Mouse (Mus musculus) limb, embryonic 11.5 days (tissue): ENCODE measurements around the gene Shisa5. TPM values are rescaled to one million over a fixed set of nuclear protein-coding genes. Genes with fewer than 3 reads are reported as not detected.
A peak's percentile ranks its signal among the peaks of the same experiment; 100 is the strongest.

Experiments used
- ATAC-seq: fragments of 200-750 bp; cut with Nextera tagmentation; 2 replicates; pipeline ENCODE4 v1.8.0; 2017; ENCODE audit warnings: low read depth; ENCODE audit not compliant: insufficient number of reproducible peaks, low FRiP score, low TSS enrichment
- DNase-seq: peaks from one replicate; pipeline ENCODE4 v3.0.0-alpha.2; 2015; ENCODE audit warnings: low spot score
- H3K27ac ChIP-seq: fragments of 300-500 bp; sonication (generic); replicated peaks from 2 replicates; pipeline ENCODE4 v1.5.1; 2014; ENCODE audit warnings: low read depth, mild to moderate bottlenecking, low read length
- H3K27me3 ChIP-seq: fragments of 300-500 bp; sonication (generic); 2 replicates; pipeline ENCODE4 v1.6.1; 2014; ENCODE audit warnings: mild to moderate bottlenecking, low read length, mixed read lengths; ENCODE audit not compliant: control insufficient read depth, insufficient read depth
- H3K36me3 ChIP-seq: fragments of 300-500 bp; sonication (generic); 2 replicates; pipeline ENCODE4 v1.6.1; 2014; ENCODE audit warnings: mild to moderate bottlenecking, low read length, moderate library complexity, mixed read lengths; ENCODE audit not compliant: control insufficient read depth, insufficient read depth
- H3K4me1 ChIP-seq: fragments of 300-500 bp; sonication (generic); 2 replicates; pipeline ENCODE4 v1.6.1; 2014; ENCODE audit warnings: low read length, mixed read lengths; ENCODE audit not compliant: control insufficient read depth, insufficient read depth
- H3K4me2 ChIP-seq: fragments of 300-500 bp; sonication (generic); 2 replicates; pipeline ENCODE4 v1.6.1; 2014; ENCODE audit warnings: low read depth, mild to moderate bottlenecking, moderate library complexity; ENCODE audit not compliant: severe bottlenecking
- H3K4me3 ChIP-seq: fragments of 300-500 bp; sonication (generic); 2 replicates; pipeline ENCODE4 v1.5.1; 2014; ENCODE audit warnings: low read depth, low read length
- H3K9ac ChIP-seq: fragments of 300-500 bp; sonication (generic); 2 replicates; pipeline ENCODE4 v1.6.1; 2014; ENCODE audit warnings: mild to moderate bottlenecking, low read length
- H3K9me3 ChIP-seq: fragments of 300-500 bp; sonication (generic); 2 replicates; pipeline ENCODE4 v1.6.1; 2016; ENCODE audit warnings: low read length; ENCODE audit not compliant: control insufficient read depth
- WGBS: fragments of 180-500 bp; shearing (Covaris S2); extraction: QIAGEN DNeasy Blood & Tissue Kit; methylation state at CpG from one replicate; pipeline ENCODE4 v1.1.7; 2014; 5-methylcytosine and 5-hydroxymethylcytosine counted together
- polyA plus RNA-seq: library from polyadenylated mRNA; unstranded; fragments of >200 nt; fragmentation: Nextera tagmentation; extraction: Ambion mirVana; gene quantifications from 2 replicates; pipeline ENCODE4 v1.2.1, GENCODE M21; 2014

Gene Shisa5
- polyA plus RNA-seq, 1 experiment from 2014 or later: 38.9 TPM

DNA sequence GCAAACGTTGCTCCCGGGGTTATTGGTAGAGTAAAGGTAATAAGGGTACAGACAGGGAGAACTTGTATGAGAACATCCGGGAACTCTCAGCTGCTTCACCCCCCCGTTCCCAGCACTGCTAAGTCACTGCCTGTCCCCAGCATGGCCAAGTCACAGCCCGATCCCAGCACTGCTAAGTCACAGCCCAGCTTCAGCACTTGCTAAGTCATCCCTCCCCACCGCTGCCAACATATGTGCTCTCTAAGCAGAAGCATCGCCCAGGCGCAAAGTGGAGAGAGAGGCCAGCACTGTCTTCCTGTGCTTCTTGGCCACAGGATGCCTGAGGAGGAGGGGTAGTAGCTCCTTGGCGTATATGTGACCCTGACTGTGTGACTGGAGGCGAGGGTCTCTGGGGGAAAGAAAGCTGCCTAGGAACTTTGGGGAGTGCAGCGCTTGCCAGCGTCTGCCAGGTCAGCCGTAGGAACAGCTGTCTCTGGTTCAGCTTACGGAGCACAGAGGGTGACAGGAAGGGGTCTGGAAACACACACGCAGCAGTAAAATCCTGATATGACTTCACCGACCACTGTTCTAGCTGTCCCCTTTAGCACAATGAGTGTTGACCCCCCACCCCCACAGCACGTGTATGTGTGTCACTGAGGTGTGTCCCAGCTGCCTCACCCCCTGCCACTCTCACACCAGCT, 28.6 kb upstream of the Shisa5 start:
- H3K4me1 ChIP-seq: peaks cover 8% of the 10 kb centered on the region; the same call in 1 of the 2 replicates
- H3K27me3 ChIP-seq: no peaks in the 10 kb centered on the region
- no peak overlapping the region for H3K4me3 ChIP-seq
- H3K27ac ChIP-seq: no peak overlapping the region
- 37% methylated on average over 17 of the region's 17 CpGs for WGBS
- no peaks in the 10 kb centered on the region for H3K9me3 ChIP-seq
- no peak for DNase-seq
- no peak overlapping the region; the same call in 1 of the 2 replicates for H3K9ac ChIP-seq
- peak; percentile 23; the same call in 1 of the 2 replicates for ATAC-seq
- no peaks in the 10 kb centered on the region for H3K36me3 ChIP-seq
- H3K4me2 ChIP-seq: no peak overlapping the region

DNA sequence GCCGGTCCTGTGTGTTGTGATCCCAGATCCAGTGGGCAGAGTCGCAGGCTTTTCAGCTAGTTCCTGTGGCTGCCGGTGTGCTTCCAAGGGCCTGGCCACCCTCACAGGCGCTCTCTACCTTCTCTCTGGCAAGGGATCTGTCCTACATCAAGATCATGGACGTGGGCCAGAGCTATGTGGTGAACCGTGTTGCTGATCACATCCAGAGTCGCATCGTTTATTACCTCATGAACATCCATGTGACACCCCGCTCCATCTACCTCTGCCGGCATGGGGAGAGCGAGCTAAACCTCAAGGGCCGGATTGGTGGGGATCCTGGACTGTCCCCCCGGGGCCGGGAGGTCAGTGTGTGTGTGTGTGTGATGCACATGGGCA, 28.1 kb upstream of the Shisa5 start:
- 74% methylated on average over 14 of the region's 14 CpGs for WGBS
- ATAC-seq: no peak
- Histone ChIP-seq H3K4me3 (no peak overlapping the region), H3K27ac (no peak overlapping the region), H3K36me3 (no peaks in the 10 kb centered on the region), H3K27me3 (no peaks in the 10 kb centered on the region), H3K9me3 (no peaks in the 10 kb centered on the region), H3K4me1 (peaks cover 8% of the 10 kb centered on the region; the same call in 1 of the 2 replicates), H3K4me2 (no peak overlapping the region), H3K9ac (no peak overlapping the region)
- no peak for DNase-seq

DNA sequence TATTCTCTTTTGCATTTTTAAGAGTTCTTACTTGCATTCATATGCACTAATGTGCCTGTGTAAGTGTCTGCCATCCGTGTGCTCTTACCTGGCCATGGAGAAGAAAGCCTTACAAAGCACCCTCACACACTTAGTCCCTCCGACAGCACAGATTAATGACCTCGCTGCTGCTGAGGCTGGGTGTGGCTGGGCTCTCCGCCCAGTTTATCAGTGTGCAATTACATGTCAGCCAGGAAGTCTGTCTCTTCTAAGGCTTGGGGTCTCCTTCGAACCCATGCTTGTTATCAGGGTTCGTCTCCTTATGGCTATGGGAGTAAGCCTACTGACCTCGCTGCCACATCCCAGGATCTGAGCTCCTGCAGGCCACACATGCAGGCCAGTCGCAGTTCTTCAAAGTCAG, 23.0 kb upstream of the Shisa5 start:
- Histone ChIP-seq H3K9me3 (no peaks in the 10 kb centered on the region), H3K36me3 (no peaks in the 10 kb centered on the region), H3K27ac (no peak overlapping the region), H3K4me2 (no peak overlapping the region), H3K4me3 (no peak overlapping the region), H3K4me1 (no peaks in the 10 kb centered on the region), H3K27me3 (no peaks in the 10 kb centered on the region), H3K9ac (no peak overlapping the region)
- ATAC-seq (no peak), DNase-seq (no peak)
- WGBS: 50% methylated on average over 8 of the region's 8 CpGs

DNA sequence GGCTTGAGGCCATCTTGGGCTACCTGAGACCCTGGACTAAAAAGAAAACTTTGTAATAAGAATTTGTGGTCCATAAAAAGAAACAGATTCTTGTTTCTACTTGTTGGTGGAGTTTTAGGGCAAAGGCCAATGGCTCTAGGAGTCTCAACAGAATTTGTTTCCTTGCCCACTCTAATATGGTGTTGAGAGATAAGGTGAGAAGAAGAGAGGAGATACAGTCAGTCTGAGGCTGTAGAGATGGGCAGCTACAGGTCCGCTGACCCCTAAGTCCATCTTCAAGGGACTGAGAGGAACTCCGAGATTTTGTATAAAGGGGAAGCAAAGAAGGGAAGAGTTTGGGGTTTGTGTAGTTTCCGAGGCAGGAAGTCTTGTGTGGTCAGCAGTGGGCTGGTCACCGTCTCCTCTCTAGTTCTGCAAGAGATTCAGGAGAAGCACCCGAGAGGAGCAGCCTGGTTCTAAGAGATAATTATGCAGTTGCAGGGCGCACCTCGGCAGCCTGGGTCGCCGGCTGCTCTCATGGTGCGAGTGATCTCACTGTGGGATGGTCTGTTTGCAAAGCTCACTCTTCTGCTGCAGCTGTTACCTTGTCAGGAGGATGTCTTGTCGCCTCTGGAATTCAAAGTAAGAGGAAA, 21.3 kb upstream of the Shisa5 start:
- ATAC-seq (no peak), DNase-seq (no peak)
- no peak overlapping the region for H3K27ac ChIP-seq
- H3K27me3 ChIP-seq: no peaks in the 10 kb centered on the region
- H3K9me3 ChIP-seq: no peaks in the 10 kb centered on the region
- no peak overlapping the region for H3K9ac ChIP-seq
- H3K36me3 ChIP-seq: no peaks in the 10 kb centered on the region
- 41% methylated on average over 11 of the region's 11 CpGs for WGBS
- no peaks in the 10 kb centered on the region for H3K4me1 ChIP-seq
- H3K4me3 ChIP-seq: no peak overlapping the region
- H3K4me2 ChIP-seq: no peak overlapping the region

DNA sequence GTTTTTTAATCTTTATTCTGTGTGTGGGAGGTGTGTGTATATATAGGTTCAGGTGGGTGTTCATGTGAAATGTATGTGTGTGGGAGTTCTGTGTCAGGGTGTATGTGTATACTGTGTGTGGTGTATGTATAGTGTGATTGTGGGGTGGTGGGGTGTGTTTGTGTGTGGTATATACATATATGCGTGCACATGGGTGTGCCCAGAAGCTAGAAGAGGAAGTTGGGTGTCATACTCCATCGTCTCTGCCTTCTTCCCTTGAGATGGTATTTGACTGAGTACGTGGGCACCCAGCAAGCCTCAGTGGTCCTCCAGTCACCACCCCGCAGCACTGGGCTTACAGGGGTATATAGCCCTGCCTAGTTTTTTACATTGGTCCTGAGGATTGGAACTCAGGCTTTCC, 16.9 kb upstream of the Shisa5 start:
- WGBS: 82% methylated on average over 4 of the region's 4 CpGs

DNA sequence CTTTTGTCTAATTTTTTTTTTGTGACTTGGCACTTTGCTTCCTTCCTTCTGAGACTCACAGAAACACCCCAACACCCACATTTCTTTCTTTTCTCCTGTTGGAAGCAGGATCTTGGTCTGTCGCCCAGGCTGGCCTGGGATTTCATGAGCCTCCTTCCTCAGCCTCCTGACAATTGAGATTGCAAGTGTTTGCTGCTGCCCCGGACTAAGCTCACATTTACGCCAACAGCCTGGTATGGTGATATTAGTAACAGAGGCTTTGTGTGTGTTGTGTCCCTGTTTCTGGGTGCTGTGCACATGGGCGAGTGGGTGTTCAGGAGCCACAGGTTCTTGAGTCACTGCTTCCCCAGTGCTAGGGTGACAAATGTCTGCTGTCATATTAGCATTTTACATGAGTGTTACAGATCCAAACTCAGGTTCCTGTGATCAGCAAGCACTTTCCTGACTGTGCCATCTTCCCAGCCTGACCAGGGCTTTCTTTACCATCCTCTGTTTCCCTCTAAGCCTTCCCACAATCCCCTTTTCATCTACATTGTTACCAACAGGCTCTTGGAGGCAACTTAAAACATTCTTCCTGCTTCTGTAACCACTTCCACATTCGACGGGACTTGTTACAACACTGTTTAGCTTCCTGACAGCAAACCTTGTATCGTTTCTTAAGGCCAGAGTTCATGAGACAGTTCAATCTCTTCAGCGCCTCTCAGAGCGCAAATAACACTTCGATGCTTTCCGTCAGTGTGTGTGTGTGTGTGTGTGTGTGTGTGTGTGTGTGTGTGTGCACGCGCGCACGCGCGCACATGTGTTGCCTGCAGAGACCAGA, 15.3 kb upstream of the Shisa5 start:
- WGBS: 91% methylated on average over 17 of the region's 17 CpGs
- H3K4me3 ChIP-seq: no peak overlapping the region
- ATAC-seq (no peak), DNase-seq (no peak)
- no peaks in the 10 kb centered on the region for H3K9me3 ChIP-seq
- H3K36me3 ChIP-seq: no peaks in the 10 kb centered on the region
- no peak overlapping the region for H3K27ac ChIP-seq
- no peaks in the 10 kb centered on the region for H3K4me1 ChIP-seq
- no peaks in the 10 kb centered on the region for H3K27me3 ChIP-seq
- no peak overlapping the region for H3K9ac ChIP-seq
- no peak overlapping the region for H3K4me2 ChIP-seq

More for the DNA sequence above, 16.9 kb upstream of the Shisa5 start:
- H3K4me1 ChIP-seq: no peaks in the 10 kb centered on the region
- H3K36me3 ChIP-seq: no peaks in the 10 kb centered on the region
- no peak for DNase-seq
- no peak overlapping the region for H3K4me2 ChIP-seq
- no peak overlapping the region for H3K9ac ChIP-seq
- no peak overlapping the region for H3K4me3 ChIP-seq
- no peaks in the 10 kb centered on the region for H3K27me3 ChIP-seq
- no peak for ATAC-seq
- H3K27ac ChIP-seq: no peak overlapping the region
- no peaks in the 10 kb centered on the region for H3K9me3 ChIP-seq

DNA sequence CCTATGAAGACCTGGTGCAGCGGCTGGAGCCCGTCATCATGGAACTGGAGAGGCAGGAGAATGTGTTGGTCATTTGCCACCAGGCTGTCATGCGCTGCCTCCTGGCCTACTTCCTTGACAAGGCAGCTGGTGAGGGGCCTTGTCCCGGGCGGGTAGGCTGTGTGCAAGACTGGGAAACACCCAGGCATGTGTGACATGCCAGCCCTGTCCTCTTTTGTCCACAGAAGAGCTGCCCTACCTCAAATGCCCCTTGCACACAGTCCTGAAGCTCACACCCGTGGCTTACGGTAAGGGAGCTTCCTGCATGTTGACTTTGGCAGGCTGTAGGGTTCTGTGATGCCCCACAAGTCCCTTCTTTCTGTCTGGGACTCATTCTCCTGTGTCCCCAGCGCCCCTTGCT, 10.8 kb upstream of the Shisa5 start:
- Histone ChIP-seq H3K9ac (no peak overlapping the region), H3K4me2 (no peak overlapping the region), H3K27ac (no peak overlapping the region), H3K4me3 (no peak overlapping the region), H3K4me1 (no peaks in the 10 kb centered on the region), H3K9me3 (no peaks in the 10 kb centered on the region), H3K27me3 (no peaks in the 10 kb centered on the region), H3K36me3 (no peaks in the 10 kb centered on the region)
- ATAC-seq: no peak
- DNase-seq: no peak
- 86% methylated on average over 8 of the region's 8 CpGs for WGBS

DNA sequence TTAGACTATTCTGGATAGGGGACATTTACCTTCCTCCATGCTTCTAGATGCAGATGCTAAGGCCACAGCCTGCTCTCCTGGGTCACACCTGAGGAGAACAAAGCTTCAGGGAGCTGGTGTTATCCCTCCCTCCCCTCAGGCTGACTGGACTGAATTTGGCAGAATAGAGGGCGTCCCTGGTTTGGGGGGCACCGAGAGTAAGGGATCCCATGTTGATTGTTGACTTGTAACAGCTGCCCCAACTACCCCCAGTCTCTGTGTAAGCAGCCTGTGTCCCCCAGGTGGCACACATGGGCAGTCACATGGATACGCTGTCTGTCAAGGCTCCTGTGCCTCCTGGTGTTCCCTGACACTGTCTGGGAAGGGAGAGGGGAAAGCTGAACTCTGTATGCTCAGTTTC, 9.9 kb upstream of the Shisa5 start:
- Histone ChIP-seq H3K27ac (no peak overlapping the region), H3K9ac (no peak overlapping the region), H3K27me3 (no peaks in the 10 kb centered on the region), H3K4me1 (no peaks in the 10 kb centered on the region), H3K9me3 (no peaks in the 10 kb centered on the region), H3K4me3 (no peak overlapping the region), H3K36me3 (no peaks in the 10 kb centered on the region), H3K4me2 (no peak overlapping the region)
- DNase-seq: no peak
- 79% methylated on average over 3 of the region's 3 CpGs for WGBS
- ATAC-seq: no peak
